Mouse (Mus musculus) myocyte (in vitro differentiated cells): Measurements from ENCODE around the gene Tekt2.

Experiments
- CEBPB ChIP-seq: IDR thresholded peaks from 2 replicates; pipeline ENCODE4 v1.6.1; 2011; ENCODE audit warnings: mild to moderate bottlenecking, moderate library complexity; ENCODE audit not compliant: poor library complexity, insufficient read depth, severe bottlenecking
- MAX ChIP-seq: IDR thresholded peaks from one replicate; pipeline ENCODE4 v1.6.1; 2011; ENCODE audit warnings: low read depth, mild to moderate bottlenecking, control low read depth
- POLR2A ChIP-seq: IDR thresholded peaks from one replicate; pipeline ENCODE4 v1.6.1; 2011; ENCODE audit warnings: low read depth, mild to moderate bottlenecking, control low read depth, moderate library complexity; ENCODE audit not compliant: insufficient read length
- SRF ChIP-seq: IDR thresholded peaks from one replicate; pipeline ENCODE4 v1.6.1; 2011; ENCODE audit warnings: low read depth; ENCODE audit not compliant: control insufficient read depth, insufficient read length
- TCF12 ChIP-seq: IDR thresholded peaks from one replicate; pipeline ENCODE4 v1.6.1; 2011; ENCODE audit warnings: mild to moderate bottlenecking, control low read depth; ENCODE audit not compliant: poor library complexity, insufficient read depth, severe bottlenecking
- USF1 ChIP-seq: IDR thresholded peaks from one replicate; pipeline ENCODE4 v1.6.1; 2011; ENCODE audit warnings: low read depth, mild to moderate bottlenecking, control low read depth, moderate library complexity

DNA sequence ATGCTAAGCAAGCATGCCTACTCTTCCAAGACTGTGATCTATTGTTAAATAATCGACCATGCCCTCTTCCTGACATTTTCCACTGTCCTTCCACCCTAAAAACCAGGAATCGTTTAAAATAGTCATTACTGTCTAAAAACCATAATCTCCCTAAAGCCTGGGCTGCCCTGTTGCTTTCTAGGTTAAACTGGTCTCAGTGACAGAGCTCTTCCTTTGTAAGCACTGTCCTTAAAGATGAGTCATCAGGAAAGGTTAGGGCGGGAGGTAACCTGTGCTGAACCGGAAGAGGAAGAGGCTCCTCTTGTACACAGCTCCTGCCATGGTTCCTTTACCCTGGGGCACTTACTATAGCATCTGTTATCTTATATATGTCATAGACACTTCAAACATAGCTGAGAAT is 14.0 kb upstream of the Tekt2 start:
- TF ChIP-seq USF1: no peak
- no peak for TF ChIP-seq MAX
- TF ChIP-seq POLR2A: no peak
- no peak for TF ChIP-seq CEBPB
- TF ChIP-seq TCF12: no peak
- no peak for TF ChIP-seq SRF
